Mouse (Mus musculus): Measurements from ENCODE around the gene Dnah7b. TPM values are rescaled to one million over a fixed set of nuclear protein-coding genes. Genes with fewer than 3 reads are reported as not detected.
"Not testable (repeated sequence)": the region's sequence is repeated elsewhere in the genome, so short reads cannot be mapped to it uniquely, and the experiment has no call there.

Dnah7b gene
- polyA plus RNA-seq, 1 experiment from 2014 or later, result 3.3 TPM

- not testable (repeated sequence) for H3K27me3 ChIP-seq; H3K4me2 ChIP-seq; H3K27ac ChIP-seq (replicated peaks); H3K9ac ChIP-seq; H3K36me3 ChIP-seq; ATAC-seq (ENCODE audit: low FRiP score, low read depth); H3K9me3 ChIP-seq; H3K4me1 ChIP-seq (replicated peaks); H3K4me3 ChIP-seq
- WGBS, result 23% methylated on average over 2 of the region's 2 CpGs
Observed at GRCm38 (mm10) chr1:46196835-46197234, 130.7 kb downstream of the Dnah7b start.

- H3K4me1 ChIP-seq (replicated peaks); H3K36me3 ChIP-seq; H3K4me3 ChIP-seq; ATAC-seq (ENCODE audit: low FRiP score, low read depth); H3K27me3 ChIP-seq; H3K9me3 ChIP-seq; H3K4me2 ChIP-seq; H3K27ac ChIP-seq (replicated peaks); H3K9ac ChIP-seq: not testable (repeated sequence)
- WGBS, result 91% methylated on average over 9 of the region's 9 CpGs
Observed at GRCm38 (mm10) chr1:46201169-46201568, 135.1 kb downstream of the Dnah7b start.

GRCm38 (mm10) chr1:46210014-46210588 lies 144.0 kb downstream of the Dnah7b start:
- H3K27ac ChIP-seq (replicated peaks); ATAC-seq (ENCODE audit: low FRiP score, low read depth); H3K4me3 ChIP-seq; H3K36me3 ChIP-seq; H3K27me3 ChIP-seq; H3K9ac ChIP-seq; H3K4me2 ChIP-seq; H3K9me3 ChIP-seq; H3K4me1 ChIP-seq (replicated peaks): not testable (repeated sequence)
- 58% methylated on average over 2 of the region's 2 CpGs for WGBS

GRCm38 (mm10) chr1:46222704-46223103 lies 156.6 kb downstream of the Dnah7b start:
- H3K27ac ChIP-seq (replicated peaks); H3K27me3 ChIP-seq; H3K36me3 ChIP-seq; H3K4me1 ChIP-seq (replicated peaks); H3K9ac ChIP-seq; H3K4me2 ChIP-seq; ATAC-seq (ENCODE audit: low FRiP score, low read depth); H3K9me3 ChIP-seq; H3K4me3 ChIP-seq: not testable (repeated sequence)
- 73% methylated on average over 2 of the region's 2 CpGs for WGBS

GRCm38 (mm10) chr1:46226136-46226535 lies 160.0 kb downstream of the Dnah7b start:
- ATAC-seq (ENCODE audit: low FRiP score, low read depth); H3K27ac ChIP-seq (replicated peaks); H3K4me3 ChIP-seq; H3K4me1 ChIP-seq (replicated peaks); H3K27me3 ChIP-seq; H3K9ac ChIP-seq; H3K9me3 ChIP-seq; H3K4me2 ChIP-seq; H3K36me3 ChIP-seq: not testable (repeated sequence)

- H3K4me2 ChIP-seq; H3K4me1 ChIP-seq (replicated peaks); H3K9ac ChIP-seq; H3K9me3 ChIP-seq; H3K4me3 ChIP-seq; H3K36me3 ChIP-seq; H3K27ac ChIP-seq (replicated peaks); ATAC-seq (ENCODE audit: low FRiP score, low read depth); H3K27me3 ChIP-seq: not testable (repeated sequence)
- WGBS, result 78% methylated on average over 2 of the region's 2 CpGs
Observed at GRCm38 (mm10) chr1:46268841-46269240, 202.7 kb downstream of the Dnah7b start.

- 81% methylated on average over 12 of the region's 12 CpGs for WGBS
- Histone ChIP-seq H3K9ac (no peak overlapping the region), H3K9me3 (no peaks in the 10 kb centered on the region), H3K4me2 (no peak overlapping the region), H3K4me3 (no peak overlapping the region), H3K27ac (replicated peaks) (no peak overlapping the region), H3K27me3 (no peaks in the 10 kb centered on the region), H3K4me1 (replicated peaks) (no peaks in the 10 kb centered on the region), H3K36me3 (no peaks in the 10 kb centered on the region)
- ATAC-seq (ENCODE audit: low FRiP score, low read depth), result no peak
Observed at GRCm38 (mm10) chr1:46271927-46272326, 205.8 kb downstream of the Dnah7b start.

- not testable (repeated sequence) for H3K4me1 ChIP-seq (replicated peaks); H3K27me3 ChIP-seq; H3K9me3 ChIP-seq; H3K4me3 ChIP-seq; H3K36me3 ChIP-seq; H3K27ac ChIP-seq (replicated peaks); H3K9ac ChIP-seq; H3K4me2 ChIP-seq
- WGBS, result 81% methylated on average over 2 of the region's 2 CpGs
- peak; percentile 81; the same call in 1 of the 2 replicates for ATAC-seq (ENCODE audit: low FRiP score, low read depth)
Observed at GRCm38 (mm10) chr1:46278057-46278910, 212.2 kb downstream of the Dnah7b start.

GRCm38 (mm10) chr1:46278911-46279565 lies 212.9 kb downstream of the Dnah7b start:
- ATAC-seq (ENCODE audit: low FRiP score, low read depth), result peak; percentile 56; the same call in 1 of the 2 replicates
- H3K4me3 ChIP-seq; H3K27ac ChIP-seq (replicated peaks); H3K9me3 ChIP-seq; H3K4me1 ChIP-seq (replicated peaks); H3K36me3 ChIP-seq; H3K27me3 ChIP-seq; H3K9ac ChIP-seq; H3K4me2 ChIP-seq: not testable (repeated sequence)
- 81% methylated on average over 1 of the region's 1 CpGs for WGBS

GRCm38 (mm10) chr1:46294451-46294850 lies 228.3 kb downstream of the Dnah7b start:
- ATAC-seq (ENCODE audit: low FRiP score, low read depth); H3K27ac ChIP-seq (replicated peaks); H3K27me3 ChIP-seq; H3K9ac ChIP-seq; H3K4me3 ChIP-seq; H3K36me3 ChIP-seq; H3K4me1 ChIP-seq (replicated peaks); H3K4me2 ChIP-seq; H3K9me3 ChIP-seq: not testable (repeated sequence)
- 78% methylated on average over 2 of the region's 2 CpGs for WGBS

- ATAC-seq (ENCODE audit: low FRiP score, low read depth); H3K4me2 ChIP-seq; H3K27ac ChIP-seq (replicated peaks); H3K36me3 ChIP-seq; H3K9me3 ChIP-seq; H3K4me1 ChIP-seq (replicated peaks); H3K4me3 ChIP-seq; H3K9ac ChIP-seq; H3K27me3 ChIP-seq: not testable (repeated sequence)
Observed at GRCm38 (mm10) chr1:46325942-46326341, 259.8 kb downstream of the Dnah7b start.

- not testable (repeated sequence) for H3K27ac ChIP-seq (replicated peaks); H3K4me3 ChIP-seq; H3K27me3 ChIP-seq; H3K9ac ChIP-seq; H3K4me1 ChIP-seq (replicated peaks); H3K36me3 ChIP-seq; H3K4me2 ChIP-seq; ATAC-seq (ENCODE audit: low FRiP score, low read depth); H3K9me3 ChIP-seq
- 91% methylated on average over 3 of the region's 3 CpGs for WGBS
Observed at GRCm38 (mm10) chr1:46345301-46345700, 279.2 kb downstream of the Dnah7b start.

Data from hindbrain, embryonic 15.5 days (tissue).